Mouse (Mus musculus) activated CD4-positive, CD25-positive, alpha-beta regulatory T cell, adult 4 months (primary cell): ENCODE data around the gene Stat5a. TPM values are rescaled to one million over a fixed set of nuclear protein-coding genes. Genes with fewer than 3 reads are reported as not detected.

ENCODE experiments used
- ATAC-seq: one replicate; pipeline ENCODE4 v1.8.0; 2017
- polyA plus RNA-seq, 2 experiments: library from polyadenylated mRNA; unstranded; fragments of 100-300 nt; shearing (Covaris generic); gene quantifications; one replicate each; pipeline ENCODE4 v1.2.1; 2017

Gene Stat5a
- polyA plus RNA-seq, 2 experiments from 2014 or later = 23.8 to 37.0 TPM

DNA sequence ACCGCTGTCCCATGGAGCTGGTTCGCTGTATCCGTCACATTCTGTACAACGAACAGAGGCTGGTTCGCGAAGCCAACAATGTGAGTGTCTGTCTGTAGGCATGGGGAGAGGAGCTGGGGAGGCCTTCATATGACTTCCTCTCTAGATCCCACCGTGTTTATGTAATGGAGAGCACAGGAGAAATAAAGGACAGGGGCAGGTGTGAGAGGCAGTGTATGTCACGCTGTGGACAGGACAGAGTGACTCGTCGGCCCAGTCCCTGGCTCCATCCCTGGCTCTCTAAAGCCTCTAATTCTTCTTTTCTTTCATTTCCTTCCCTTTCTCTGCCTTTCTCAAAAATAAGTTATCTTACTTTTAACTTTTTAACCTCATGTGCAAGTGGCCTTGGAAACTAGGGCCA, 4.0 kb downstream of the Stat5a start:
- ATAC-seq = no peak

DNA sequence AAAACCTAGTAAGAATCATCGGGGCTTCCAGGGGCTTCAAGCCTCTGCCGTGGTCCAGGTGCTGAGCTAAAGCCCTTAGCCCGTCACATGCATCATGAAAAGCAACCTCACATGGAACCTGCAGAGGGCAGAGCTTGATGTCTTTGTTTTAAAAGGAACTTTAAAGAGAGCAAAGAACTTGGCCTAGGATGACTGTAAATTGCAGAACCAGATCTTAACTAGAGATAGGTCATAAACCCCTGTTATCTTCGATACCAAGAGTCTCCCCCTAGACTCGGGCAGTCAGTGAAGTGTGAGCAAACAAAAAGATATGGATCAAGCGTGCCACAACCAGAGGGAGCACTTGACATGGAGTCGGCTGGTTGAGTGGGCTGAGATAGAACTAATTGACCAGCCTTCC, 6.5 kb downstream of the Stat5a start:
- ATAC-seq = no peak

DNA sequence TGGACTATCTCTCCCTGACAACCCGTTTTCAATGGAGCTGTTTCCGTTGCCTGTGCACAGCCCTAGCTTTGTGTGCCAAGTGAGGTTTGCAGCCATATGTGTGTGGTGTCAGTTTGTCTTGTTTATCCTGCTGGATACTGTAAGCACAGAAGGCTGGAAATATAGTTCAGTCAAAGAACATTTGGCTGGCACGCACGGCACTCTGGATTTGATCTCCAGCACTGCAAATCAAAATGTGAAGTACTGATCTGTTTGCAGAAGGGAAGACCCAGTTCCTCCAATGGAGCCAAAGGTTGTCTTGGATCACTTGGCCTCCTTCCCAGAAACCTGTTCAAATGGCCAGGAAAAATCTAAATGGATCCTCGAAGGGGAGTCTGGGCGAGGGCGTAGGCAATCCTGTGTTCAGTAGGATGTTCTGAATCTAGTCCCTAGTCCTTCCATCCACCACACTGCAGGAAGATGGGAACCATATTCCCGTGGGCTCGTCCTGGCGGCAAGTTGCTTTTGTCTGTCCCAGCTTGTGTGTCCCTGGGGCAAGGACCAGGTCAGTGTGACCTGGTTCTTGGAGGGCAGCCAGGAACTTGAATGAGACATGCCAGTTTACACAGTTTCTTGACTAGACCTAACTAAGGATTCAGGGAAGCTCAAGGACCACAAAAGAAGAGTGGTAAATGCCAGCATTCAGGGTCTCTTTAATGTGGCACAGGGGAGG, 11.3 kb downstream of the Stat5a start:
- ATAC-seq = no peak

DNA sequence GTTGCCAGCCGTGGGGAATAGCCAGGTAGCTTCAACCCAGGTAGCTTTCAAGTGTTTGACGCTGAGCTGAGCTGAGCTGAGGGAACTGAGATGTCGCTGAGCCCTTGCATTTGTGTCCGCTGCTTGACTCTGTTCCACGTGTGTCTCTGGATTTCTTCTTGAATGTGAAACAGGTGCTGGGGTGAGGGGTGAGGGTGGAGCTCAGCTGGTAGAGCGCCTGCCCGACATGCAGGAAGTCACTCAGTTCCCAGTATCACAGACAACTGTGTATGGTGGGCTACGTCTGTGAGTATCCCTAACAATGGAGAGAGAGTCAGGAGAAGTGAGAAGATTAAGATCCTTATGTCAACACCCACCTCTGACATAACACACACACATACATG, 11.8 kb downstream of the Stat5a start:
- no peak for ATAC-seq

DNA sequence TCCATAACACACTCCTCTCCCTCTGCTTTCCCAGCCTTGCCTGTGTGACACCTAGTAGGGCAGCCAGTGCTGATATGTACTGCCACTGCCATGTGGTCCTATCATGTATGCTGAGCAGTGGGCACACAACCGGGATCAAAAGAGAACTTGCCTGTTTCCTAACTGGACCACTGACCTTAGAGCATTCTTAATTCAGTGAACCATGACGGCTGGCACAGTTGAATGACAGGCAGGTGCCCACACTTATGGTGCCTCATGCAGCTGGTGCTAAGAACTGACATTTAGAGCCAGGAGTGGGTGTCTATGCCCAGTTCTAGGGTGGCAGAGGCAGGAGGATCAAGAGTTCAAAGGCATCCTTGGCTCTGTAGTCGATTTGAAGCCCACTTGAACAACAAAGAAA, 16.6 kb downstream of the Stat5a start:
- no peak for ATAC-seq

DNA sequence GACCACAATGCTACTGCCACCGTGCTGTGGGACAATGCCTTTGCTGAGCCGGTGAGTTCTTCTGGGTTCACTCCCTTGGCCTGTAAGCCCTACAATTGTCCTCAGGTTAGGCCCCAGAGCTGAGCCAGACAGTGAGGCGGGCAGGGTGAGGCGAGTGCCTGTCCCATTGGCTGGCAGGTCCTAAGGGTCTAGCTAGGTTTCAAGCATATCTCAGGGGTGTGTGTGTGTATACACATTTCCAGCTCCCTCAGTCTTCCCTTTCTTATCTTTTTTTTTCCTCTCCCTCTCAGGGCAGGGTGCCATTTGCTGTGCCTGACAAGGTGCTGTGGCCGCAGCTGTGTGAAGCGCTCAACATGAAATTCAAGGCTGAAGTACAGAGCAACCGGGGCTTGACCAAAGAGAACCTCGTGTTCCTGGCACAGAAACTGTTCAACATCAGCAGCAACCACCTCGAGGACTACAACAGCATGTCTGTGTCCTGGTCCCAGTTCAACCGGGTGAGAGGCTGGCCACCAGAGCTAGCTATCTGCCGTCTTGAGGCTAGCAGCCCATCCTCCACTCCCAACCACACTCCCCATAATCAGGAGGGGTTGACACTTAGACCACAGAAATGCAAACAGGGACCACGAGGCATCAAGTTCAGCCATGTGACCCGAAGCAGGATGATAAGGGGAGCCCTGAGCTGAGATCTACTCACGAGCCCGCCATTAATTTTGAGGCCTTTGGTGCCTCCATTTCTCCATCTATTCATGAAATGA, 20.3 kb downstream of the Stat5a start:
- no peak for ATAC-seq

DNA sequence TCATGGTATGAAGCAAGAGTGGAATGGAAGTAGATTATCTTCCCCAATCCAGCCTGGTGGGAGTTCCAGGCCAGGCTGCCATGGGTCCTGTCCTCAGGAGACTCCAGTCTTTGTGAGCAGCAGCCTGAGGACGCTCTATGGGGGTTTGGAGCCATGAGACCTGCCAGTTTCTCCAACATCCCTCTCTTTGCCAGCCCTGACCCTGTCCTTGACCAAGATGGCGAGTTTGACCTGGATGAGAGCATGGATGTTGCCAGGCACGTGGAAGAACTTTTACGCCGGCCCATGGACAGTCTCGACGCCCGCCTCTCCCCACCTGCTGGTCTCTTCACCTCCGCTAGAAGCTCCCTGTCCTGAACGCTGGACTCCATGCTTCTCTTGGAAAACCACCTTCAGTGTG, 24.5 kb downstream of the Stat5a start:
- ATAC-seq = no peak

DNA sequence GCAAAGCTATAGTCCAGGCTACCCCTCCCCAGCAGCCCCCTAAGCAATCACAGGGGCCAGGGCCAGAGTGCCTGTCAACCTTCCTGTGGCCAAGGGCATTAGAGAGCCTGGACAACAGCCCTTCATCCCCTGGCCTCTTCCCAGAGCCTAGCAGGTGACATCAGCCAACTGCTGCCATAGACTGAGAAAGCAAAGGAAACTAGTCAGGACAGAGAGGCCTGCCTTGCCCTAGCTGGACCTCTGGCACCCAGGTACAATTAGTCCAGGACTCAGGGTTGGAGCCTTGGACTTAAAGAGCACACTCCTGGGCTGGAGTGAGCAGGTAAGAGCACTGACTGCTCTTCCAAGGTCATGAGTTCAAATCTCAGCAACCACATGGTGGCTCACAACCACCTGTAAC, 26.3 kb downstream of the Stat5a start:
- ATAC-seq = no peak

DNA sequence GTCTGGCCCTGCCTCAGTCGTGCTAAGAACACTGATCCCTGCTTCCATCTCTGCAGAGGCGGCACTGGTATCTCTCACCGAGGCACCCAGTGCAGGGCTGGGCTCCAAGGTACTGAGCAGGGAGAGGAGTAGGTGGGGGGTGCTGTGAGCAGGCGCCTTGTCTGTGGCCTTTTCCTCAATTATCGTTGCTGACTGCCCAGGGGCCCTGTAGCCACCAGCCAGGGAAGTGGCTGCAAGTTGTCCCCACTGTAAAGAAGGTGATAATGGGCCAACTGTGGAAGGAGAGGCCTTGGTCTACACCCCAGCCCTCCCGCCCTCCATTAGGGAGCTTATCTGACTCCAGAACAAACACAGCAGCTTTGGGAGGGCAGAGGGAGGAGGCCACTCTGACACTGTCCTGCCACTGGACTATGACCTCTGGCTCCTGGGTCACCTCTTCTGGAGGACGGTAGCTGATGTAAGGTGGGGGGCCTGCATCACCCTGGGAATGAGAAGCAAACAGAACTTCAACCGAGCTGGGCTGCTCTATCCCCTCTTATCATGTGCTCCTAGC, 27.1 kb downstream of the Stat5a start:
- ATAC-seq = no peak

DNA sequence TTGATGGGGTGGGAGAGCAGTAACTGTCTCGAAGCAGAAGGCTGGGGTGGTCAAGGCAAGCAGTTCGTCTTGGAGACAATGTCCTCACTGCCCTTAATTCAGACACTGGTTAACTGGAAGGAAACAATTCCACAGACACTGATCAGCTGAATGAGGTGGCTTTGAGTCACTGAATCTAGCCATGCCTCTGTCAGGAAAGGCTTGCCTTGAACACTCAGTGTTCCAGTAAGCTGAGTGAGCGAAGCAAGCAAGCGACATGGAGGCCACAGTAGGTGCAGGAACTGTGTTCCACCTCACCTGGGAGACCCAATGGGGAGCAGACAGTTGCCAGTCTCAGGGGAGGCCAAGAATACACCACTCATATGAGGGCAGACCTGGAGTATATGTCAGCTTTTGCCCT, 28.1 kb downstream of the Stat5a start:
- ATAC-seq = no peak

DNA sequence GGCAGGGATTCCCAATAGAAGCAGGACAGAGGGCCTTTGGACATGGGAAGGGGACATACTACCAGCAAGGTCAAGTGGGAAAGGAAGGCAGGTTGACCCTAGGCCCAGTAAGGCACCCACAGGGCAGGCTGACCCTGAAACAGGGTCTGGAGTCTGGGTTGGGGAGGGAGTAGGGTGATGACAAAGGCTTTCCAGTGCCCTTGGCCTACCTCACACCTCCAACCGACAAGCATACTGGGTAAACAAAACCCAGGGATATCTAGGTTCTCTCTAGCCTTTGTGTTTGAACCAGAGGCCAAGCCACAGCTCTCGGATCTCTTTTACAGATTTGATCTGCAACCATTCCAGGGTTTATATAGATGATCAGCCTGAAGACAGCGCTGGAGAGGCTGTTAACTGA, 28.6 kb downstream of the Stat5a start:
- no peak for ATAC-seq

DNA sequence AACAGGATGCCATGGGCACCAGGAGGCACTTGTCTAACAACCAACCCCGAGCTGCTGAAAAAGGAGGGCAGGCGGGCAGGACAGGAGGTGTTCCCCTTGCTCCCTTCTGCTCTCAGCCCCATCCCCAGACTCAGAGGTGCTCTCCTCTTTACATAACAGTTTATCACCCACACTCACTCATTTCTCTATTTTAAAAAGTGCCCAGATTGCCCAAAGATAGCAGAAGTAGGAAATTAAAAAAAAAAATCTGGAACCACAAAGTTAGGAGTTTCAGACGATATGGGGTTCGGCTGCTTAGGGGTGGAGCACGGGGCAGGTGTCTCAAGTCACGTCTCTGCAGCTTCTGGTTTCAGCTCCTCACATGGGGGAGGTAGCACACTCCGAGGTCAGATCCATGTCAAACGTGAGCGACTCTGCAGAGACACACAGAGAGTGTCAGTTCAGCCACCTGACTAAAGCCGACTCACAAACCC, 29.2 kb downstream of the Stat5a start:
- ATAC-seq = no peak

DNA sequence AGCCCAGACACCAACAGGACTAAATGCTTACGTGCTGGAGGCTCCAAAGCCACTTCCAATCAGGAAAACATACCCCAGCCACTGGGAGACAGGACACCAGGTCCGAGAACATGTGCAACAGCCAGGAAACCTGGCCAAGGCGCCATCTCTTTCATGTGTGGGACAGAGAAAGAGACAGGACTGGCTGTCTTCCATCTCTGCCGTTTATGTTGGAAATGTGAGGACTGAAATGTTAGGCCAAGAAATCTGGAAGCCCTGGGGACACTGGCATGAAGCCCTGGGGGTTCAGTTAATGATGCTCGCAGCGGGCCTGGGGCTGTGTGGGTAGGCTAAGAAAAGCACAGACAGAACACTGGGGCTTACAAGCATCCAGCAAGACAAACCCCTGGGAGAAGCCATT, 31.3 kb downstream of the Stat5a start:
- no peak for ATAC-seq

DNA sequence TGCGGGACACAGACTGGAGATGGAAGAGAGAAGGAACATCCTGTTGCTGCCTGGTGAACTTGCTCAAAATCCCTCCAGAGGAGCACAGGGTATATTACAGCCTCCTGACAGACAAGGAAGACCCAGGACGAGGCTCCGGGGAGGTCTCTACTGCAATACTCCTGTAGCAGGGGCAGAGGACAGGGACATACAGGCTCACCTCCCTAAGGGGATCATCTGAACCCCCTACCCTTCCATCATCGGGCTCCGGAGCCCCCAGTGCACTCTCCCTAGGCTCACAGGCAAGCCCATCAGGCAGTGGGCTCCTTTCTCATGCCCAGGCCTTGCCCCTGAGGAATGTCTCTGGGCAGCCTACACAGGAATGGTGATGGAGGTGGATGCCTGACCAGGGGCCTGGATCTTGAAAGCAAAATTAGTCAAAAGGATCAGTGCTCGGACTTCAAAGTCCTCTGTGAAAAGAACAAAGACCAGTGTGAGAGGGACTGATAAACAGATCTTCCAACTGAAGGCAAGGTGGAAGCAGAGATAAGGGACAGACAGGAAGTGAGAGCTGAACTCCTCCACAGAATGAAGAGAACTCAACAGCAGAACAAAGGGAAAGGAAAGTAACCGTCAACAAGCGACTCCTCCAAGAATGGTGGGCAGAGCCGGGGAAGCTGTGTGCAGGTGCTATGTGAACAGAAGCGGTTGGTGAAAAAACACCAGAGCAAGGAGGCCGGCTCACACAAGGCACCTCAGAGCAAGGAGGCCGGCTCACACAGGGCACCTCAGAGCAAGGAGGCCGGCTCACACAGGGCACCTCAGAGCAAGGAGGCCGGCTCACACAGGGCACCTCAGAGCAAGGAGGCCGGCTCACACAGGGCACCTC, 32.3 kb downstream of the Stat5a start:
- ATAC-seq = peak; percentile 49

DNA sequence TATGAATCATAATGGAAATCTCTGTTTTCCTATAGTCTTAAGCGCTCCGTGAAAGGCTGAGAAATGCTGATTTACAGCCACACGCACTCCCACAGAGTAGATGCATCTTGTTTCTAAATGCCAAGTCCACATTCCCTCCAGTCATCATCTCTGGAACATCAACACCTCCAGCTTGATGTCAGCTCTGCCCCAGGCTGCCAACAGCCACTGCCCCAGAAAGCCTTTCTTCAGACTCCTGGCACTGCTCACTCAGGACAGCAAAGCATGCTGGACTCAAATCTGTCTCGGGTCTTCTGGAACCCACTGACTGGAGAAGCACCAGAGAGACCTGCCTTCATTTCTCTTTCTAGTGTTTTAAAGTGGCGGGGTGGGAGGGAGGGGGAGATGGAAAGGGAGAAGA, 33.3 kb downstream of the Stat5a start:
- ATAC-seq = no peak

DNA sequence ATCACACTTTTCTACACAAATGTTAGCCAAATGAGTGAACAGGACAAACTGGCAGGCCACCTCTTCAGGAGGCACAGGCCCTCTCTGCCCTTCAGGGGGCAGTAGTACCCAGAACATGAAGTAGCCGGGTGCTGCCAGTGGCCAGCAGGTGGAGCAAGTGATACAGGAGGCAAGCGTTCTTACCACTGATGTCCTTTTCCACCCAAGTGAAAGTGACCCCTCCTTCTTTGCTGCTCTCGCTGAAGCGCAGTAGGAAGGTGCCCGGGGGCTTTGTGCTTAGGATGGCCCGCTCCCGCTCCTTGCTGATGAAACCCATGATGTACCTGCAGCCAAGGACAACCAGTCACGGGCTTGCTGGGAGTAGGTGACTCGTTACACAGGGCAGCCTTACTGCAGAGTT, 34.3 kb downstream of the Stat5a start:
- ATAC-seq = peak; percentile 53

DNA sequence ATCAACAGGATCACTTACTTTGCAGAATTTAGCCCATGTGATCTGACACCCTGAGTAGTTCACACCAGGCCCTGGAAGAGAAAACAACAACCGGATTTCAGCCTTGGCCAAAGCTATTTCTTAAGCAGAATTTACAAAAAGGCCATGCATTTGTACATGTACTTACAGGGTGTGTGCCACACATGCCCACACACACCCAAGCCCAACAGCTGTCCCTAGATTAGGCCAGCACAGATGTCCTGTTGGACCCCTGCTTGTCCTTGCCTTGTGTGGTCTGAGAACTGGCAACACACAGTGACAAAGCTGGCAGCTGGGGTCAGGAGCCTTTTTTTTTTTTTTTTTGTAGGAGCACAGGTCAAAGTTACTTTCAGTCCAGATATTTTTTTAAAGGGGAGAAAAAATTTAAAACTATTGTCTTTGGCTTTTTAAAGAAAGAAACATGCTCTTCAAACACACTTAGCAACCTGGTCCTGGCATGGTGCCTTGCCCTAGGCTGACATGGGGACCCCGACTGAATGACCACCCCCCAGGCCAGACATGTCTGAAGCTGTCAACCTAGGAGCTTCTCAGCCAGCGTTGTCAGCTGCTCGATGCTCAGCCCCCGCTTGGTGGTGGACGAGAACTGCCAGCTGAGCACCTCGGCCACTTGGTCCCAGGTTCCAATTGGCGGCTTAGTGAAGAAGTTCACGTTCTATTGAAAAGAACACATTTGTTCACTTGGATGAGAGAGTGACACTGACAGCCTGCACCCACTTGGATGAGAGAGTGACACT, 35.2 kb downstream of the Stat5a start:
- ATAC-seq = no peak

DNA sequence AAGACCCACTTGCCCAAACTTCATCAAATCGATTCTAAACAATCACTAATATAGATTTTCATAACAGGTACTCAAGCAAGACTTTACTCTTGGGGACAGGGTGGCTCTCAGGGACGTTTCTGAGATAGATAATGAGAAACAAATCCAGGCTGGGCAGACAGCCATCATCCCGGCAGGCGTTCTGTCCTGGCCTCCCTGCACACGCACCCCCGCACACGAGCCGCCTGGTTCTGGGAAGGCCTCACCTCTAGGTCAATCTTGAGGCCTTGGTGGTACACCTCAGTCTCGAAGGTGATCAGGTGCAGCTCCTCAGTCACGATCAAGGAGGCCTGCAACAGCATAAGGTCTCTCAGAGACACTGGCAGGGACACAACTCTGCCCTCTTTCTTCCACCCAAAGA, 36.9 kb downstream of the Stat5a start:
- no peak for ATAC-seq

DNA sequence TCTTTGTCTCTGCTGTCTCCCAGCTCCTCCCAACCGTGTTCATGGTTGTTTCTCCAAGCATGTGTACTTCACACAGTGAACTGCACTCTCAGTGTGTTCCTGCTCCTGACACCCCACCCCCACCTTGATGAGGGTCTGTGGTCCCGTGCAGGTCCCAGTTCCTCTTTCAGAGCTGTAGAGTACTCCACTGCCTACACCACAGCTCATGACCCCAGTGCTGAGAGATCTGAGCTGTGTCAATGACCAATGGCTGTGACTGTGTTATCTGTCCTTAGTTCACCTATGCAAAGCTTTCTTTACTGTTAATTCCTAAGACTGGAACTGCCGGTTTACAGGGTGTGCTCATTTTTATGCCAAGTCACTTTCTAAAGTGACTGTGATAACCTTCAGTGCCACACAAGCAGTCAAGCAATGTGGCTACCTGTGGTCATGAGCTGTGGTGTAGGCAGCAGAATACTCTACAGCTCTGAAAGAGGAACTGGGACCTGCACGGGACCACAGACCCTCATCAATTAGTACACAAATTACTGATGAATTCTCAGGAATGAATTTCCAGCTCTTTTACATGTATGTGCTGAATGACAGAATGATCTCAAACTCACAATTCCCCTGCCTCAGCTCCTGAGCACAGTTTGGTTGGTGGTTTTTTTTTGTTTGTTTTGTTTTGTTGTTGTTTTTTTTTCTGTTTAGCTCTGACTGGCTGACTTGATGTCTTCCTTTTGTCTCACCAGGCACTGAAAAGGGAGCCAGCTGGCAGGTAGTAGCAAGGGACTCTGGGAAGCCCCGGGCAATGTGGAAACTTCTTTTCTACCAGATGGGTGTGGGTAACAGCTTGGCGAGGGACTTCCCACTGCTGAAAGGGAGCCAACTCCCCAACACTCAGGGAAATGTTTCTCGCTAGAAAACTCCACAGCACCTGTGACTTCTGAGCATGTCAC, 38.4 kb downstream of the Stat5a start:
- ATAC-seq = peak; percentile 80

DNA sequence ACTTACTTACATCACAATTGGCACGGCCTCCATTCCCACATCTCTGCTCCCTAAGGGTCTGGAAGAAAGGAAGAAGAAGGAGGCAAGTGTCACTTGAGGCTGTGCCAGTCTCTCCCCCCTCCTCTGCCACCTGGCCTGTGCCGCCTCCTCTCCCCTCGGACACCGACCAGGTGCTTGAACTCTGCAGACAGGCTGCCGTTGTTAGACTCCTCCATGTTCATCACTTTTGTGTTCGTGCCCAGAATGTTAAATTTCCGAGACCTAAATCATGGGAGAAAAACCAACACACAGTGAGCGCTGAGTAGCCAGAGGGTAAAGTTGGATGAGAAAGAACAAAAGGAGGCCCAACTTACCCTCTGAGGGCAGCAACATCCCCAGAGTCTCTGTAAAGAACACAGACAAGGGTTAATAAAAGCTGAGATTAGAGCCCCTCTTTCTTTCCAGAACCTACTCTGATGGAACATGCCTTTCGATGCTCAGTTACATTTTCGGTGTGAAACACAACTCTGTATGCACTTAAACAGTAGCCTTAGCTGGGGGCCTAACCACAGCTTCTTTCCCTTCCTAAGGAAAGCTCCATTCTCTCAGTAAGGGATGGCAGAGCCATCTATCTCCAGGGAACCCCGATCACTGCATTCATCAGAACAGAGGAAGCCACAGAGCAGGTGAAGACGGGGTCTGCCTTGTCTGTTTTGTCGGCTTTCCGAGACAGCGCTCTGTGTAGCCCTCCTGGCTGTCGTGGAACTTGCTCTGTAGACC, 39.5 kb downstream of the Stat5a start:
- ATAC-seq = no peak
